Mouse (Mus musculus) urinary bladder, adult 18-20 months (tissue): ENCODE measurements around the gene Ubxn2a.

Source experiments
- DNase-seq, 2 experiments: peaks; one replicate each; pipeline ENCODE4 v3.0.0; 2022; ENCODE audit warnings: low spot score in 2 of 2, mixed read lengths in 2 of 2

Ubxn2a gene

GRCm38 (mm10) chr12:4836959-4837358 is 70.5 kb downstream of the Ubxn2a start:
- no peak for DNase-seq
